Mouse (Mus musculus) hindbrain, postnatal 0 days (tissue): Measurements from ENCODE around the gene Traf3ip2. TPM values are rescaled to one million over a fixed set of nuclear protein-coding genes. Genes with fewer than 3 reads are reported as not detected.

Experiments used
- ATAC-seq: fragments of 200-750 bp; cut with Nextera tagmentation; 2 replicates; pipeline ENCODE4 v1.8.0; 2017; ENCODE audit warnings: mild to moderate bottlenecking, moderate TSS enrichment, moderate library complexity
- DNase-seq: peaks from one replicate; pipeline ENCODE4 v3.0.0-alpha.2; 2015; ENCODE audit warnings: low spot score
- H3K27ac ChIP-seq: fragments of 300-500 bp; sonication (generic); 2 replicates; pipeline ENCODE4 v1.5.1; 2014; ENCODE audit warnings: mild to moderate bottlenecking
- H3K27me3 ChIP-seq: fragments of 300-500 bp; sonication (generic); 2 replicates; pipeline ENCODE4 v1.6.1; 2014; ENCODE audit warnings: low read length, mixed read lengths; ENCODE audit not compliant: insufficient read depth
- H3K36me3 ChIP-seq: fragments of 300-500 bp; sonication (generic); 2 replicates; pipeline ENCODE4 v1.6.1; 2014; ENCODE audit warnings: low read length, mixed read lengths; ENCODE audit not compliant: insufficient read depth
- H3K4me1 ChIP-seq: fragments of 300-500 bp; sonication (generic); 2 replicates; pipeline ENCODE4 v1.6.1; 2014; ENCODE audit warnings: antibody characterized with exemption, low read length, mixed read lengths; ENCODE audit not compliant: insufficient read depth
- H3K4me2 ChIP-seq: fragments of 300-500 bp; sonication (generic); 2 replicates; pipeline ENCODE4 v1.6.1; 2014; ENCODE audit warnings: low read depth, mild to moderate bottlenecking, low read length, moderate library complexity, mixed read lengths
- H3K4me3 ChIP-seq: fragments of 300-500 bp; sonication (generic); 2 replicates; pipeline ENCODE4 v1.5.1; 2014; ENCODE audit warnings: low read length
- H3K9ac ChIP-seq: fragments of 300-500 bp; sonication (generic); replicated peaks from 2 replicates; pipeline ENCODE4 v1.6.1; 2014; ENCODE audit warnings: mild to moderate bottlenecking, low read length, moderate library complexity, mixed read lengths
- H3K9me3 ChIP-seq: fragments of 300-500 bp; sonication (generic); 2 replicates; pipeline ENCODE4 v1.6.1; 2016; ENCODE audit warnings: low read length, mixed read lengths
- CTCF ChIP-seq: IDR thresholded peaks from 2 replicates; pipeline ENCODE4 v1.5.1; 2016; ENCODE audit warnings: antibody characterized with exemption, control low read depth, low read depth
- WGBS: fragments of 180-500 bp; shearing (Covaris S2); extraction: QIAGEN DNeasy Blood & Tissue Kit; methylation state at CpG from one replicate; pipeline ENCODE4 v1.1.7; 2014; 5-methylcytosine and 5-hydroxymethylcytosine counted together
- polyA plus RNA-seq: library from polyadenylated mRNA; unstranded; fragments of >200 nt; fragmentation: Nextera tagmentation; extraction: Ambion mirVana; gene quantifications from 2 replicates; pipeline ENCODE4 v1.2.1, GENCODE M21; 2015
- total RNA-seq: library from RNA; depleted of rRNA; stranded (reverse); fragments of >200 nt; gene quantifications from 2 replicates; pipeline ENCODE4 v1.2.3, GENCODE M21; 2014; rRNA removed

Gene Traf3ip2
- total and polyA plus RNA-seq, 2 experiments from 2014 or later: 5.3 to 5.7 TPM

DNA sequence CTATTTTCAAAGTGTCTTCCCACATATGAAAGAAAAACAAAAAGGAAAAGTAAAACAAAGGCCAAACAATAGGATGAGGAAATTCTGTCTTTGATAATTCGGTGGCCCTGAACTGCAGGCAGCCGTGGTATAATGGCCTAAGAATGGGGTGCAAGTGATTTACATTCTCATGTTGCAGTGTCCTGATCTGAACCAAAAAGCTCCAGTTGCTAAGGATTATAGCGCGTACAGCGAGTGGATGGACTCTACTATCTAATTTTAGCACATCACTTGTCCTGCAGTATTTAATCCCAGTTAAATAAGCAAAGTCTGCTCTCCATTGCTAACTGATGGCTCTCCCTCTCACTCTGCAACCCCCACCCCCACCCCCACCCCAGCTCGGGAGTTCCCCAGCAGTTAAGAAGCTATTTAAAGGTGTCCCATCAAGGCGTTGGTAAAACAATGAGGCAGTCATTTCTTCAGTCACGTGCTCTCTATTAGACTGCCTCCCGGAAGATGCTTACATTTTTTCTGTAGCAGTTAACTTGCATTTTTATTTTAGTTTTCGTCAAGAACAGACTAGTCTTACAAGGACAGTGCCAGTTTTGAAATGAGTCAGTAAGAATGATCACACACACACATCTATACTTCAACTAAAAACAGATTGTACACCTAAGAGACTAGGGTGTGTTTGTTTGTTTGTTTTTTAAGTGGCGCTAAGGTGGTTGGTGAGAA lies 78.8 kb downstream of the Traf3ip2 start:
- DNase-seq (no peak), ATAC-seq (no peak)
- TF ChIP-seq CTCF: no peak
- no peak overlapping the region for H3K4me3 ChIP-seq
- no peaks in the 10 kb centered on the region for H3K27me3 ChIP-seq
- H3K9me3 ChIP-seq: no peaks in the 10 kb centered on the region
- no peak overlapping the region for H3K4me2 ChIP-seq
- H3K27ac ChIP-seq: no peak overlapping the region
- WGBS: 58% methylated on average over 11 of the region's 11 CpGs
- H3K4me1 ChIP-seq: no peaks in the 10 kb centered on the region
- no peaks in the 10 kb centered on the region for H3K36me3 ChIP-seq
- no peak overlapping the region for H3K9ac ChIP-seq

DNA sequence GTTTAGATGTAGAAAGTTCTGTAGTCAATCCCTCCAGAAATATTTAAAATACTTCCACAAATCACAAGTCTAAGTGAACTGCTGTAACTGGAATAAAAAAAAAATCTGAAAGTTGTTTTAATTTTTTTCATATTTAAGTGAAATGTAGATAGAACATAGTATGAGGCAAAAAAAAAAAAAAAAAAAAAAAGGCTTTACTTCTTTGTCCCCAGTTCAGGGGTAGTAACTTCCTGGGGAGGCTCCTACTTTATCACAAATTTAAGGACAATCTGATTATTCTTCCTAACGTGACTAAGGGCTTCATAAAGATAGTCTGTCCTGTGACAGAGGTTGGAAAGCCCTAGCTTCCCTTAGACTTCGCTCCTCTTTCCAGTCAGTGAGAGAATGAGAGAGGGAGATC lies 79.4 kb downstream of the Traf3ip2 start:
- no peaks in the 10 kb centered on the region for H3K27me3 ChIP-seq
- H3K4me3 ChIP-seq: no peak overlapping the region
- no peak for TF ChIP-seq CTCF
- H3K27ac ChIP-seq: no peak overlapping the region
- no peaks in the 10 kb centered on the region for H3K9me3 ChIP-seq
- no peak overlapping the region for H3K9ac ChIP-seq
- DNase-seq (no peak), ATAC-seq (no peak)
- no peaks in the 10 kb centered on the region for H3K36me3 ChIP-seq
- 85% methylated on average over 2 of the region's 2 CpGs for WGBS
- no peak overlapping the region for H3K4me2 ChIP-seq
- no peaks in the 10 kb centered on the region for H3K4me1 ChIP-seq

Other genes starting within 250 kb of the Traf3ip2 start
- gene Fyn, start 244.1 kb upstream of the Traf3ip2 start, total RNA-seq: 120 and 121 TPM in 2 replicates
- 94.9 and 95.2 TPM in 2 replicates for gene Fyn, start 244.1 kb upstream of the Traf3ip2 start, polyA plus RNA-seq
- 89.5 and 105 TPM in 2 replicates for gene Rev3l, start 119.2 kb downstream of the Traf3ip2 start, total RNA-seq
- 22.3 and 23.3 TPM in 2 replicates for gene Rev3l, start 119.2 kb downstream of the Traf3ip2 start, polyA plus RNA-seq